Mouse (Mus musculus) cerebellum, adult 18-20 months (tissue): ENCODE results near the gene Rnf113a2.

Source experiments
- DNase-seq, 2 experiments: peaks; one replicate each; pipeline ENCODE4 v3.0.0; 2021

The Rnf113a2 gene

DNA sequence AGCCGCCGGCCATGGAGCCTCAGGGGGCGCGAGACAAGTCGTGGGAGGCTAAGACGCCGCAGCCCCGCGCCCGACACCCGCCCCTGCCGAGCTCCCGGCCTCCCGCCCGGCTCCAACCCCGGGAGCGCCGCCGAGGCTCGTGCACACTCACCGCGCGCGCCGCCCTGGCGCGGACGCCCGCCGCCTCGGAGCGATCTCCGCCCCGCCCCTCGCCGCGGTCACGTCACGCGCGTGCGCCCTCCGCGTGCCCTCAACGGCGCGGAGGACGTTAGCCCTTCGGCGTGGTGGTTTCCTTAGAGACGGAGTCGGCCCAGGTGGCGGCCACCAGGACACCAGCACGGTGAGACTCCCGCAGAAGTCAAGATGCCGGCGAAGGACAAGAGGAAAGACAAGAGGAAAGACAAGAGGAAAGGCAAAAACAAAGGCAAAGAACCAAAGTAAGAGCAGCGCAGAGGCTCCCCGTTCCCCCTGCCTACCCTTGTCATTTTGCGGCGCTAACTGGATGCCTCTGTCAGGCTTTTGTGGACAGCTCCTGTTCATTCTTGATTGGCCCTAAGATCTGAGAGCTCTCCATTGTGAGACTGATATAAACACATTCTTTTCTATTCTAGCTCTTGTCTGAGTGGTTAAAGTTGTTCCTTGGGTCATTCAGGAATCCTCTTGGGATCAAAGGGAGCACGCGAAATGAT lies 8.0 kb upstream of the Rnf113a2 start, which contains the start of the genes Entpd5 and Bbof1:
Gene Entpd5 (minus strand): TSS at position 211 of the 689 bp plus-strand sequence.
Gene Bbof1 (plus strand): TSS at position 253 of the 689 bp plus-strand sequence.
- peak; percentile 92 to 97 for DNase-seq

DNA sequence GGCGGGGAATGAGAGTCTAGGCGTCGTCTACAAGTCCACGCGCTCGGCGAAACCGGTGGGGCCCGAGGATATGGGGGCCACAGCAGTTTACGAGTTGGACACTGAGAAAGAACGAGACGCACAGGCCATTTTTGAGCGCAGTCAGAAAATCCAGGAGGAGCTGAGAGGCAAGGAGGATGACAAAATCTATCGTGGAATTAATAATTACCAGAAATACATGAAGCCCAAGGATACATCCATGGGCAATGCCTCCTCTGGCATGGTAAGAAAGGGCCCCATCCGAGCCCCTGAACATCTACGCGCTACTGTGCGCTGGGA lies 568 bp downstream of the Rnf113a2 start:
- DNase-seq = no peak

DNA sequence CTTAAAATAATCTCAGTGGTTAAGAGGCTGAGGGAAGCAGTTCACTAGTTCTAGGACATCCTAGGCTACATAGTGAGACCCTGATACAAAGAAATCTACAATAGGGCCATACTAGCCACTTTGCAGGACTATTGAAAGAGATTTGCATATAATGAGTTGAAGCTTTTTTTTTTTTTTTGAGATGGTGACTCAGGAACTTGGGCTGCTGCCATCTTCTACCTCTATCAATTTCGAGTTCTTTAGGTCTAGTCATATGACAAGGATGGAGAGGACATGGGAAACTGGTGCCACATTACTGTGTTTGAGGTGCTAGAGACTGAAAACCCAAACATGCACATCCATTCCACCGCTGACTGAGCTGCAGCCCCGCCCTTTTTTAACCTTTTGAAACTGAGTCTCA lies 7.0 kb downstream of the Rnf113a2 start:
- DNase-seq = no peak

- DNase-seq = no peak
These were observed 12.8 kb downstream of the Rnf113a2 start for GRCm38 (mm10) chr12:84429825-84430224.

DNA sequence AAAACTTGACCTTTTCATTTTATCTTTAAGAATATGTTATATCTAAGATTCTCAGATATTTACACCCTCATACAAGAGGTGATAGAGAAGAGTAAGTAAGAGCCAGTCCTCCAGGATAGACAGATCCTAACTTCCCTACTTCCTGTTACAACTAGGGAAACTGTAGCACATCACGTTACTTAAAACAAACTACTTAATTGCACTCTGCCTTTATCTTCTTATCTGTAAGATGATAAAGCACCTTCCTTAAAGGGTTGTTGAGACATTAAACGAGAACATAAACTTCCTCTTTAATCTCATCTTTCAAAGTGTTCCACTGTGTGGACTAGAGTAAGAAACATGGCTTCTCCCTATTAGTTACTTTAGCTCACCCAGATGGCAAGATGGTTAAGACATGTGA lies 21.7 kb downstream of the Rnf113a2 start:
- DNase-seq = no peak

GRCm38 (mm10) chr12:84442526-84442925 lies 25.5 kb downstream of the Rnf113a2 start:
- no peak for DNase-seq

GRCm38 (mm10) chr12:84447386-84447785 lies 30.4 kb downstream of the Rnf113a2 start:
- DNase-seq = no peak

DNA sequence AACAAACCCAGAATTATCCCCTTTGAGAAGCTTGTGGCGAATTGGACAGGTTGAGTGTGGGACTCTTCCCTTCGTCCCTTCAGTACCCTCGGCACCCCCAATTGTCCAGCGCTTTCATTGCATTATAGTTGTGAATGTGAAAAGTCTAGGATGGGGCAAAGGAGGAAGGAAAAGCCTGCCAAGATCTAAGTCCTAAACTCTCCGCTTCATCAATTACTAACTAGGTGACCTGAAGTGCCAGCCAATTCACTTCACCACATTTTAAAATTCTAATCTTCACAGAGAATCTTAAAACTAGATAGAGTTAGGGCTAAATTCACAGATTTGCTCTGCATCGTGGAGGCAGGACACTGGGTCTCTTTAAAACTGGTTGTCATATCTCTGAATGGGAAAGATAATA lies 31.2 kb downstream of the Rnf113a2 start:
- DNase-seq = no peak

DNA sequence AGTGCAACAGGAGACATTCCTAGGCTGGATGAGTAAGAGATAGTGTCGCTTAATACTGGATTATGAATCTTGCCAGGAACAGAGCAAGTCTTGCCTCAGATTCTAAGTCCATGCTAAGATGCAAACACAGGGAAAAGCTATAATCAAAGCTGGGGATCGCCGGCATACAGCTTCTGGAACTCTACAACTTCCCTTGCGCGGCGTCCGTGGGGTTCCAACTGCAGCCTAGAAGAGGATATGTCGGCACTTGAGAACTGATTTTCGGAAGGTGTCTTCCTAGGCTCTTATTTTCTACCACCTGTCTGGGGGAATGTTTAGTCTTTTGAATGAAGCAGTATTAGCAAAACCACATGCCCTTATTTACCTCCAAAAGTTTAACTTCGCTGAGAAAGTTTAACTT lies 32.9 kb downstream of the Rnf113a2 start:
- DNase-seq = peak in 1 of 2 experiments; percentile 20

GRCm38 (mm10) chr12:84450351-84450717 lies 33.3 kb downstream of the Rnf113a2 start:
- no peak for DNase-seq

GRCm38 (mm10) chr12:84450718-84451646 lies 34.0 kb downstream of the Rnf113a2 start, which contains the start of the genes Aldh6a1 and Lin52:
Gene Aldh6a1, minus strand, starts transcription at chr12:84451004.
Gene Lin52, plus strand, starts transcription at chr12:84451422.
- peak; percentile 94 to 98 for DNase-seq

DNA sequence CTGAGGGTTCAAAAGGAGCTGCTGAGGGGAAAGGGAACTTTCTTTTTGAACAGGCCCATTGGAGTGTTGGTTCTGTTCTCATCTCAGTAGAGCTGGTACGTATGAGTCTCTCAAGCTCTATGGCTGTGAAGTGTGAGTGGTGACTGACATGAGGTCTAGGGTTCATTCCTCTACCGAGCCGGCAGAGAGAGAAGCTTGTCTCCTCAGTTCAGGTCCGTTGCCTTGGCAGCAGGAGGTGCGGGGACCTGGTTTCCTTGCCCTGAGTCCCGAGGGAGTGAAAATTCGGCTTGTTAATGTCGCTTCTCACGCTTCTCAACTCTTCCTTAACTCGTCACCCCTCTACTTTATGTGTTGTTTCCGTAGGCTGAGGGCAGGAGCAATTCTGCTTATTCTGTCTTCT lies 34.8 kb downstream of the Rnf113a2 start:
- no peak for DNase-seq

DNA sequence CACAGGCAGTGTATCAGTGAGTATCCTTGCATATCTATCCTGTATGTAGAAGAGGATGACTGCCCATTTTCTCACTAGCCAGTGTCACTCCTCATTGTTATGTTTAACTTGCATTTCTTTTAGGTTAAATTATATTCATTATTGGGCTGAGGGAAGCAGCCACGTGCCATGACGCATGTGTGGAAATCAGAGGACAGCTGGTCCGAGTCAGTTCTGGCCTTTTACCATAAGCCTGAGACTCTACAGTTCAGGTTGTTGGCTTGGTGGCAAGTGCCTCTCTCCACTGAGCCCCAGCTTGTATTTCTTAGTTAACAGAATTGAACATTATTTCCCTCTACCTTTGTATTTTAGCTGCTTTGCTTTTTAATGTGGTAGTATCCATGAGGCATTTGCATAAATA lies 39.9 kb downstream of the Rnf113a2 start:
- peak; percentile 9 to 34 for DNase-seq

DNA sequence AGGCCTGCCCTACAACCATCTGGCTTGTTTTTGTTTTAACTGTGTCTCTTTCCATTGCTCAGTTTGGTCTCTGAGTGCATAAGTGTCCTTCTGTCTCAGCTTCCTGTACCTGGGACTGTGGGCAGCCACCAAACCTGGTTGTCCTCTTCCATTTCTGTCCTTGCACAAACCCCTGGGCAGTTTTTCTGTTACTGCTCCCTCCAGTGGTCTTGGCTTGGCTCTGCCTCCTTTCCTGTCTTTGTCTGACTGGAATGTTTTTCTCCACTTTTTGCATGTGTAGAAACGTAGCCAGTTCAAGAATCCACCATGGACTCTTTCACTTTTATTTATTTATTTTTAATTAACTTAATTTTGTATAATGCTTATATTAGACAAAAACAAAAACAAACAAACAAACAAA lies 42.8 kb downstream of the Rnf113a2 start:
- DNase-seq = no peak

GRCm38 (mm10) chr12:84461416-84461815 lies 44.4 kb downstream of the Rnf113a2 start:
- no peak for DNase-seq

DNA sequence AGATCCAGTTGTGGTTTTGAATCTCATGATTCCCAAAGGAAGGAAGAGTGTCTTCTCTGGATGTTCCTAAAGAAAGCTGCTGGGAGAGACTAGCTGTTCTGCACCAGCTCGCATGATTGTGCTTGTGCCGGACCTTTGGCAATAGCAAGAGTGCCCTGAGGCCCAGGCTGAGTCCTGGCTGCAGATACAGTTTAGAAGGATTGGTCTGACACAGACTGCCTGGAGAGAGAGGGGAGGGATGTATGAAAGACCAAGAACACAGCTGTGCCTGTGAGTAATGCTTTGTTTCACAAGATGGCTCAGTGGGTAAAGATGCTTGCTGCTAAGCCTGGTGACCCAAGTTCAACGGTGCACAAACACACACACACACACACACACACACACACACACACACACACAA lies 45.9 kb downstream of the Rnf113a2 start:
- DNase-seq = no peak
